Mouse (Mus musculus): Measurements from ENCODE around the gene Zfp335.

- TF ChIP-seq CTCF (IDR thresholded peaks at IDR 0.05; ENCODE audit: borderline replicate concordance, extremely low read depth, insufficient read depth, insufficient read length) (peak; percentile 40; the same call in 1 of the 2 replicates), POLR2A (IDR thresholded peaks at IDR 0.05; ENCODE audit: borderline replicate concordance, extremely low read depth, insufficient read depth, insufficient read length, poor library complexity, severe bottlenecking) (no peak)
These were observed 65.8 kb downstream of the Zfp335 start for GRCm38 (mm10) chr2:164845782-164846181.

All from brain, embryonic 14.5 days (tissue).